Mouse (Mus musculus) layer of hippocampus, adult 2 months (tissue): Measurements from ENCODE around the gene Arg1. TPM values are rescaled to one million over a fixed set of nuclear protein-coding genes. Genes with fewer than 3 reads are reported as not detected.

Experiments used
- DNase-seq, 2 experiments: peaks; one replicate each; pipeline ENCODE4 v3.0.0; 2022; ENCODE audit warnings: low spot score in 2 of 2
- H3K27ac ChIP-seq: fragments of 200-600 bp; 2 replicates; pipeline ENCODE4 v1.8.1; 2022
- H3K4me3 ChIP-seq: fragments of 200-600 bp; 2 replicates; pipeline ENCODE4 v1.8.1; 2022; ENCODE audit warnings: mild to moderate bottlenecking
- CTCF ChIP-seq: fragments of 200-600 bp; conservative IDR thresholded peaks from 2 replicates; pipeline ENCODE4 v1.8.1; 2022; ENCODE audit warnings: antibody characterized with exemption, mild to moderate bottlenecking, moderate library complexity
- microRNA-seq, 2 experiments: library from miRNA; unstranded; fragments of <30 nt; microRNA quantifications; one replicate each; pipeline ENCODE4 v1.2.0; 2021
- total RNA-seq, 2 experiments: library from RNA; stranded (reverse); gene quantifications; 2 replicates each; pipeline ENCODE4 v1.2.3; 2021

Arg1 gene
- total RNA-seq, 2 experiments from 2014 or later: 0.25 TPM; not detected in 1

DNA sequence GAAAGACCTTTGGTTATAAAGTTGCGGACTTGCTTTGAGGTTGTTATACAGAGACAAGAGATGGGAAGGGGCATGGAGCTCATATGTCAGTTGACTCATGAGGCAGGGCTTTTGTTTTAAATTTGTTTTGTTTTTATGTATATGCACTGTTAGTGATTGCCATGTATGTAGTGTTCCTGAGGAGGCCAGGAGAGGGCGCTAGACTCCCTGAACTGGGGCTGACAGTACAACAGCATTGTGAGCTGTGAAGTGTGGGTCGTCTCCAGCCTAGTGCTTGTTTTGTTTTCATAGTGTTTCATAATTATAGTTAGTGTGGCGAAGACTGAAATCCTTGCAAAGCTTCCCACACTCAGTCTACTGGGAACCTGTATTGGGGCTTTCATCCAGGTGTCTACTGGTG, 53.7 kb downstream of the Arg1 start:
- no peak overlapping the region for H3K27ac ChIP-seq
- DNase-seq: no peak

DNA sequence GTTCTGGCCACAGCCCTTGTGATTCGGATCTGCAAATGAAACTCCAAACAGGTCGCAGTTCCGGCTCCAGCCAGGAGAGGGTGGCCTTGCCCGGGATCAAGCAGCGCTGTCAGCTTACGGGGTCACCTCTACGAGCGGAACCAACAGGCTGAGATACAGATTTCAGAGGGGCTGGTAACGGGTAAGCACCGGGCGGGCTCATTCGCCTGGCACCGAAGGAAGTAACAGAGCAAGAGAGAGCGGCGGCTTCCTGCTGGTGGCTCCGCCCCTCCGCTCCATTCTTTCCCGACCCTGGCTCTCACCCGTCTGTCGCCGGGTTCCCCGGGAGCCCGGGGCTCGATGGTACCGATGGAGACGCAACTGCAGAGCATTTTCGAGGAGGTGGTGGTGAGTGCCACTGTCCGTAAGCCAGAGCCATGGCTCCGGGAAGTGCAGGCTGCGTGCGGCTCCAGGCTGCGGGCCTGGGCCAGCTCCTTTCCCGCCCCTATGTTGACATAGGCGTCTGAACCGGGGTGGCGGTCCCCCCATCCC, 57.5 kb downstream of the Arg1 start, which contains the start of gene Med23:
TSS of gene Med23 (plus strand) at position 227 of the 531 bp plus-strand sequence.
- Histone ChIP-seq H3K4me3 (peak within 1 kb of the TSS; percentile 93), H3K27ac (peak within 1 kb of the TSS; percentile 86)
- DNase-seq: peak; percentile 98 to 99
- peak; percentile 96 for TF ChIP-seq CTCF

More for the DNA sequence above, 53.7 kb downstream of the Arg1 start:
- no peak overlapping the region for H3K4me3 ChIP-seq
- peak; percentile 60 for TF ChIP-seq CTCF

Small RNAs within 50 kb of the gene (microRNA-seq; reads per million reads assigned to microRNA genes)
- gene Mir6905: 0.37 to 1.3 reads per million in 2 experiments

Other genes starting within 250 kb of the Arg1 start
- gene Enpp1, start 215.3 kb downstream of the Arg1 start, total RNA-seq: 1 to 10 TPM; 2.7 to 4.1 TPM
- under 1 TPM; 0.33 to 0.56 TPM for gene Enpp3, start 84.7 kb downstream of the Arg1 start, total RNA-seq
- 10 to 100 TPM; 32.6 to 36.6 TPM for gene Med23, start 57.5 kb downstream of the Arg1 start, total RNA-seq